Mouse (Mus musculus): Measurements from ENCODE around the gene Acbd6.

The Acbd6 gene

GRCm38 (mm10) chr1:155558012-155558842 is at the start of gene Acbd6:
Gene Acbd6 (plus strand): TSS chr1:155558120.
- DNase-seq (ENCODE audit: low read depth) = peak; percentile 89

- no peak for DNase-seq (ENCODE audit: low read depth)
Measured at GRCm38 (mm10) chr1:155510263-155510662, 47.7 kb upstream of the Acbd6 start.

- DNase-seq (ENCODE audit: low read depth) = no peak
Measured at GRCm38 (mm10) chr1:155515866-155516265, 42.1 kb upstream of the Acbd6 start.

- peak; percentile 64 for DNase-seq (ENCODE audit: low read depth)
Measured at GRCm38 (mm10) chr1:155516594-155516993, 41.3 kb upstream of the Acbd6 start.

GRCm38 (mm10) chr1:155517060-155517459 is 40.9 kb upstream of the Acbd6 start:
- DNase-seq (ENCODE audit: low read depth) = no peak

- no peak for DNase-seq (ENCODE audit: low read depth)
Measured at GRCm38 (mm10) chr1:155520285-155520684, 37.6 kb upstream of the Acbd6 start.

- DNase-seq (ENCODE audit: low read depth) = no peak
Measured at GRCm38 (mm10) chr1:155522493-155522892, 35.4 kb upstream of the Acbd6 start.

- DNase-seq (ENCODE audit: low read depth) = no peak
Measured at GRCm38 (mm10) chr1:155526176-155526575, 31.7 kb upstream of the Acbd6 start.

- no peak for DNase-seq (ENCODE audit: low read depth)
Measured at GRCm38 (mm10) chr1:155527027-155527786, 30.7 kb upstream of the Acbd6 start.

- DNase-seq (ENCODE audit: low read depth) = no peak
Measured at GRCm38 (mm10) chr1:155527787-155528158, 30.1 kb upstream of the Acbd6 start.

- DNase-seq (ENCODE audit: low read depth) = no peak
Measured at GRCm38 (mm10) chr1:155528405-155529119, 29.4 kb upstream of the Acbd6 start.

GRCm38 (mm10) chr1:155529120-155529963 is 28.6 kb upstream of the Acbd6 start:
- DNase-seq (ENCODE audit: low read depth) = no peak

GRCm38 (mm10) chr1:155530561-155531457 is 27.1 kb upstream of the Acbd6 start:
- peak; percentile 16 for DNase-seq (ENCODE audit: low read depth)

GRCm38 (mm10) chr1:155532396-155532795 is 25.5 kb upstream of the Acbd6 start:
- no peak for DNase-seq (ENCODE audit: low read depth)

- no peak for DNase-seq (ENCODE audit: low read depth)
Measured at GRCm38 (mm10) chr1:155532833-155533688, 24.9 kb upstream of the Acbd6 start.

- DNase-seq (ENCODE audit: low read depth) = no peak
Measured at GRCm38 (mm10) chr1:155533689-155533965, 24.3 kb upstream of the Acbd6 start.

- DNase-seq (ENCODE audit: low read depth) = peak; percentile 79
Measured at GRCm38 (mm10) chr1:155537005-155537642, 20.8 kb upstream of the Acbd6 start.

- no peak for DNase-seq (ENCODE audit: low read depth)
Measured at GRCm38 (mm10) chr1:155538006-155538405, 19.9 kb upstream of the Acbd6 start.

- no peak for DNase-seq (ENCODE audit: low read depth)
Measured at GRCm38 (mm10) chr1:155557642-155558011, 293 bp upstream of the Acbd6 start.

All from induced T-regulatory cell, adult 2 months (primary cell).